Mouse (Mus musculus) lung, embryonic 15.5 days (tissue): ENCODE data around the gene Ino80d. TPM values are rescaled to one million over a fixed set of nuclear protein-coding genes. Genes with fewer than 3 reads are reported as not detected.

Experiments used
- ATAC-seq: fragments of 200-750 bp; cut with Nextera tagmentation; 2 replicates; pipeline ENCODE4 v1.8.0; 2017; ENCODE audit warnings: moderate number of reproducible peaks, borderline replicate concordance; ENCODE audit not compliant: low FRiP score, low TSS enrichment; ENCODE audit errors: extremely low read depth
- H3K27ac ChIP-seq: fragments of 300-500 bp; sonication (generic); 2 replicates; pipeline ENCODE4 v1.5.1; 2015; ENCODE audit warnings: moderate library complexity, mild to moderate bottlenecking, inconsistent platforms
- H3K27me3 ChIP-seq: fragments of 300-500 bp; sonication (generic); 2 replicates; pipeline ENCODE4 v1.6.1; 2015; ENCODE audit warnings: inconsistent platforms
- H3K36me3 ChIP-seq: fragments of 300-500 bp; sonication (generic); 2 replicates; pipeline ENCODE4 v1.6.1; 2015; ENCODE audit warnings: inconsistent platforms
- H3K4me1 ChIP-seq: fragments of 300-500 bp; sonication (generic); 2 replicates; pipeline ENCODE4 v1.6.1; 2015; ENCODE audit warnings: inconsistent platforms
- H3K4me2 ChIP-seq: fragments of 300-500 bp; sonication (generic); 2 replicates; pipeline ENCODE4 v1.6.1; 2015; ENCODE audit warnings: inconsistent platforms, mild to moderate bottlenecking, moderate library complexity
- H3K4me3 ChIP-seq: fragments of 300-500 bp; sonication (generic); 2 replicates; pipeline ENCODE4 v1.5.1; 2015; ENCODE audit warnings: mild to moderate bottlenecking, inconsistent platforms
- H3K9ac ChIP-seq: fragments of 300-500 bp; sonication (generic); 2 replicates; pipeline ENCODE4 v1.6.1; 2015; ENCODE audit warnings: inconsistent platforms
- H3K9me3 ChIP-seq: fragments of 300-500 bp; sonication (generic); 2 replicates; pipeline ENCODE4 v1.6.1; 2016; ENCODE audit warnings: inconsistent platforms
- WGBS: fragments of 180-500 bp; shearing (Covaris S2); methylation state at CpG from one replicate; pipeline ENCODE4 v1.1.7; 2015; 5-methylcytosine and 5-hydroxymethylcytosine counted together
- polyA plus RNA-seq: library from polyadenylated mRNA; unstranded; fragments of >200 nt; fragmentation: Nextera tagmentation; extraction: Ambion mirVana; gene quantifications from 2 replicates; pipeline ENCODE4 v1.2.1, GENCODE M21; 2015

Ino80d gene
- polyA plus RNA-seq, 1 experiment from 2014 or later = 11.7 TPM

GRCm38 (mm10) chr1:63122005-63122404 lies 7.5 kb upstream of the Ino80d start:
- no peak overlapping the region for H3K27ac ChIP-seq
- no peaks in the 10 kb centered on the region for H3K27me3 ChIP-seq
- H3K4me1 ChIP-seq = peaks cover 2% of the 10 kb centered on the region; the same call in 1 of the 2 replicates
- H3K4me2 ChIP-seq = no peak overlapping the region
- H3K4me3 ChIP-seq = no peak overlapping the region
- ATAC-seq = no peak
- no peaks in the 10 kb centered on the region for H3K9me3 ChIP-seq
- H3K36me3 ChIP-seq = peaks cover 64% of the 10 kb centered on the region
- no peak overlapping the region for H3K9ac ChIP-seq
- WGBS = 77% methylated on average over 6 of the region's 6 CpGs

- Histone ChIP-seq H3K4me1 (peaks cover 18% of the 10 kb centered on the region), H3K9me3 (no peaks in the 10 kb centered on the region), H3K27ac (no peak overlapping the region), H3K9ac (no peak overlapping the region), H3K36me3 (peaks cover 60% of the 10 kb centered on the region), H3K4me2 (no peak overlapping the region), H3K4me3 (no peak overlapping the region), H3K27me3 (no peaks in the 10 kb centered on the region)
- 93% methylated on average over 2 of the region's 2 CpGs for WGBS
- no peak for ATAC-seq
These were observed 5.9 kb upstream of the Ino80d start for GRCm38 (mm10) chr1:63120382-63120781.

GRCm38 (mm10) chr1:63119675-63120074 lies 5.2 kb upstream of the Ino80d start:
- Histone ChIP-seq H3K36me3 (peaks cover 60% of the 10 kb centered on the region), H3K4me1 (peaks cover 18% of the 10 kb centered on the region), H3K9ac (no peak overlapping the region), H3K4me2 (no peak overlapping the region), H3K4me3 (no peak overlapping the region), H3K9me3 (no peaks in the 10 kb centered on the region), H3K27ac (no peak overlapping the region), H3K27me3 (no peaks in the 10 kb centered on the region)
- no peak for ATAC-seq
- WGBS = 88% methylated on average over 4 of the region's 4 CpGs

- WGBS = 11% methylated on average over 3 of the region's 3 CpGs
- no peaks in the 10 kb centered on the region for H3K9me3 ChIP-seq
- H3K4me2 ChIP-seq = peak overlapping the region; percentile 77
- peak overlapping the region; percentile 98 for H3K27ac ChIP-seq
- H3K4me3 ChIP-seq = peak overlapping the region; percentile 94
- H3K9ac ChIP-seq = peak overlapping the region; percentile 99; the same call in 1 of the 2 replicates
- H3K36me3 ChIP-seq = peaks cover 23% of the 10 kb centered on the region
- H3K27me3 ChIP-seq = no peaks in the 10 kb centered on the region
- ATAC-seq = no peak
- H3K4me1 ChIP-seq = peaks cover 27% of the 10 kb centered on the region
These were observed 1.1 kb upstream of the Ino80d start for GRCm38 (mm10) chr1:63115540-63115939.

GRCm38 (mm10) chr1:63115096-63115495 lies 629 bp upstream of the Ino80d start:
- WGBS = 12% methylated on average over 4 of the region's 4 CpGs
- no peaks in the 10 kb centered on the region for H3K27me3 ChIP-seq
- H3K4me1 ChIP-seq = peaks cover 32% of the 10 kb centered on the region
- H3K27ac ChIP-seq = peak overlapping the region; percentile 98
- peak overlapping the region; percentile 77 for H3K4me2 ChIP-seq
- H3K36me3 ChIP-seq = peaks cover 18% of the 10 kb centered on the region
- no peaks in the 10 kb centered on the region for H3K9me3 ChIP-seq
- peak overlapping the region; percentile 94 for H3K4me3 ChIP-seq
- H3K9ac ChIP-seq = peak overlapping the region; percentile 99
- ATAC-seq = no peak

- Histone ChIP-seq H3K9ac (peak overlapping the region; percentile 99), H3K4me2 (peak overlapping the region; percentile 77), H3K27me3 (no peaks in the 10 kb centered on the region), H3K9me3 (no peaks in the 10 kb centered on the region), H3K36me3 (peaks cover 5% of the 10 kb centered on the region), H3K4me1 (peaks cover 35% of the 10 kb centered on the region), H3K4me3 (peak overlapping the region; percentile 94), H3K27ac (peak overlapping the region; percentile 98)
- under 1% methylated on average over 57 of the region's 92 CpGs for WGBS
- peak; percentile 72 for ATAC-seq
These were observed 962 bp downstream of the Ino80d start for GRCm38 (mm10) chr1:63113274-63114135.

- Histone ChIP-seq H3K27me3 (no peaks in the 10 kb centered on the region), H3K9ac (peak overlapping the region; percentile 99), H3K4me3 (peak overlapping the region; percentile 94), H3K4me2 (peak overlapping the region; percentile 77), H3K36me3 (no peaks in the 10 kb centered on the region; the same call in 1 of the 2 replicates), H3K4me1 (peaks cover 36% of the 10 kb centered on the region), H3K9me3 (no peaks in the 10 kb centered on the region), H3K27ac (peak overlapping the region; percentile 98)
- WGBS = 3% methylated on average over 11 of the region's 11 CpGs
- ATAC-seq = no peak
These were observed 1.6 kb downstream of the Ino80d start for GRCm38 (mm10) chr1:63112865-63113261.

- Histone ChIP-seq H3K27me3 (no peaks in the 10 kb centered on the region), H3K9ac (peak overlapping the region; percentile 99), H3K4me3 (peak overlapping the region; percentile 94), H3K36me3 (no peaks in the 10 kb centered on the region; the same call in 1 of the 2 replicates), H3K4me1 (peaks cover 40% of the 10 kb centered on the region), H3K9me3 (no peaks in the 10 kb centered on the region), H3K4me2 (peak overlapping the region; percentile 77), H3K27ac (peak overlapping the region; percentile 98; the same call in 1 of the 2 replicates)
- ATAC-seq = no peak
- 40% methylated on average over 8 of the region's 8 CpGs for WGBS
These were observed 2.2 kb downstream of the Ino80d start for GRCm38 (mm10) chr1:63112151-63112864.

GRCm38 (mm10) chr1:63110536-63111285 lies 3.8 kb downstream of the Ino80d start:
- WGBS = 47% methylated on average over 7 of the region's 7 CpGs
- Histone ChIP-seq H3K27ac (no peak overlapping the region), H3K9me3 (no peaks in the 10 kb centered on the region), H3K4me2 (no peak overlapping the region), H3K4me3 (no peak overlapping the region), H3K36me3 (peaks cover 2% of the 10 kb centered on the region; the same call in 1 of the 2 replicates), H3K27me3 (no peaks in the 10 kb centered on the region), H3K9ac (no peak overlapping the region), H3K4me1 (peaks cover 25% of the 10 kb centered on the region)
- ATAC-seq = no peak

GRCm38 (mm10) chr1:63107614-63108327 lies 6.7 kb downstream of the Ino80d start:
- peaks cover 22% of the 10 kb centered on the region for H3K4me1 ChIP-seq
- H3K9me3 ChIP-seq = no peaks in the 10 kb centered on the region
- H3K36me3 ChIP-seq = peaks cover 21% of the 10 kb centered on the region
- WGBS = 66% methylated on average over 6 of the region's 6 CpGs
- H3K27me3 ChIP-seq = no peaks in the 10 kb centered on the region
- no peak for ATAC-seq
- H3K4me2 ChIP-seq = no peak overlapping the region
- no peak overlapping the region for H3K9ac ChIP-seq
- H3K4me3 ChIP-seq = no peak overlapping the region
- H3K27ac ChIP-seq = no peak overlapping the region
